Mouse (Mus musculus) heart, postnatal 0 days (tissue): ENCODE measurements at regions not wholly inside any gene's neighbourhood (a gene's known extent, or its start where the extent isn't known, plus 50 kb on each side); places are given as distances from the start of the nearest gene placed in this dataset.

ENCODE experiments used
- CTCF ChIP-seq: IDR thresholded peaks from 2 replicates; pipeline ENCODE4 v1.5.1; 2016; ENCODE audit warnings: antibody characterized with exemption, control low read depth, low read depth
- EP300 ChIP-seq: IDR thresholded peaks from 2 replicates; pipeline ENCODE4 v1.6.1; 2016; ENCODE audit warnings: antibody characterized with exemption, low read depth

GRCm38 (mm10) chr14:55370384-55370783 is 108.2 kb upstream of the Dhrs4 start:
- TF ChIP-seq CTCF (no peak), EP300 (no peak)
